Mouse (Mus musculus) gastrocnemius, postnatal 25 days (tissue): ENCODE measurements at regions not wholly inside any gene's neighbourhood (a gene's known extent, or its start where the extent isn't known, plus 50 kb on each side); places are given as distances from the start of the nearest gene placed in this dataset.
"Not testable (repeated sequence)": the region's sequence is repeated elsewhere in the genome, so short reads cannot be mapped to it uniquely, and the experiment has no call there.

ENCODE experiments used
- DNase-seq: peaks from one replicate; pipeline ENCODE4 v3.0.0; 2022

- no peak for DNase-seq
Measured at GRCm38 (mm10) chr14:86197864-86198263, 943.2 kb downstream of the Diaph3 start.

DNA sequence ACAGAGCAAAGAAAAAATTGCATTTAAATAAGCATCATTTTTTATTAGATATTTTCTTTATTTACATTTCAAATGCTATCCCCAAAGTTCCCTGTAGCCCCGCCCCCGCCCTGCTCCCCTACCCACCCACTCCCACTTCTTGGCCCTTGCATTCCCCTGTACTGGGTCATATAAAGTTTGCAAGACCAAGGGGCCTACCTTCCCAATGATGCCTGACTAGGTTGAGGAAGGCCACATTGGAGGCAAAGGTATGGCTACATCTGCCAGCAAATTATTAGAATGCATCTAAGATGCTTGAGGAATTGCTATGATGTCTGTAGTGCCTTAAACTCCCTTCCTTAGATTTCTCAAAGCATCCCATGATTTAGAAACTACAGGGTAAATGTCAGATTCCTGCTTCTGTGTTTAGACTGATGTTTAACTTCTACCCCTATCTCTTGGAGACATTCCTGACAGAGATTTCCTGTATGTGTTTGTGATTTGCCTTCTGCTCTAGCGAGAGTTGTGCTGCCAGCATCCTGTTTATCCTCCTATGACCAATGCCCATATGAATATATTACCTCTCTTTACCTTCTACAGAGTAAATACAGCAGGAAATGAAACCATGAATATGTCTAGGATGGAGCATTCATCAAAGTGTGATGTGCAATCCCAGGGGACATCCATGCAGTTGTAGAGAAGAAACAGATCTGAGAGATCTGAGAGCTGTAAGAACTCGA lies 956.2 kb downstream of the Diaph3 start:
- no peak for DNase-seq

- no peak for DNase-seq
Measured at GRCm38 (mm10) chr14:86178517-86178916, 962.5 kb downstream of the Diaph3 start.

- DNase-seq = no peak
Measured at GRCm38 (mm10) chr14:86171118-86171517, 969.9 kb downstream of the Diaph3 start.

GRCm38 (mm10) chr14:86159151-86159550 lies 981.9 kb downstream of the Diaph3 start:
- DNase-seq = no peak

GRCm38 (mm10) chr14:86154688-86155087 lies 986.3 kb downstream of the Diaph3 start:
- no peak for DNase-seq

- no peak for DNase-seq
Measured at GRCm38 (mm10) chr14:86151276-86151675, 989.8 kb downstream of the Diaph3 start.

DNA sequence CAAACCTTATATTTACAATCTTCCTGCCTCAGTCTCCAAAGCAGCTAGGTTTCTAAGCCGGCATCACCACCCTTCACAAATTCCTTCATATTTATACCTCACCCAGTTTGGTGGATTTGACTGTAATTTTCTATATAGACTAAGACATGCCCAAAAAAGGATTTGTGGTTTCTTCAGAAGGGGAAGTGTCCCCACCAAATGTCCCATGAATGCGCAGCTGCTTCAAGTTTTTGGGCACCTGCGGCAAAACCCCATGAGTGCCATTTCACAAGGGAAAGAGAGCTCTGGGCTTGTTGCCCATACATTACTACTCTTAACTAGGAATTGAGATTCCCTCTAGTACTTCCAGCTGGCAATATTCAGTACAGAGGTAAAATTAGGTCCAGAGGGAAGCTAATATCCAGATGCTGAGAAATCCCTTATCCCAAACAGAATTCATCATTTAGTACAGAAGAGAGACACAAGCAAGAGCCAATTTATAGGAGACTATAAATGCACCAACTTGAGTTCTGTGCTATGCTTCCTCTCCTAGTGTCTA lies 990.6 kb downstream of the Diaph3 start:
- DNase-seq = no peak

- DNase-seq = no peak
Measured at GRCm38 (mm10) chr14:86115254-86116057, 1025.6 kb downstream of the Diaph3 start.

DNA sequence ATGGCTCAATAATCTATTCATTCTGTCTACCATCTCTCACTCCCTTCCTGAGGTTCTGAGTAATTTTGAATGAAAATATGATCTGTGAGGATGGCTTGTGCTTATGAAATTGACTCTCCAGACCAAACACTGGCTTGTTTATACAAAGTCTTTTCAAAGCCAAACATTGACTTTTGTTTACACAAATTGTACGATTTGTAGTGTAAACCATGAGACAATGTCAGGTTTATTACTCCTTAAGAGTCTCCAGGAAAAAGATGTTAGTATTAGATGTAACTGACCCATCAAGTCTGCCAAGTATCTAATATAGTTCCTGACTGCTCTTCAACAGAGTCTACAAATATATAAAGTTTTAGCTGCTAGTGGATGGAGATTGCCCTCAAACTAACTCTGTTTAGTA lies 1039.5 kb downstream of the Diaph3 start:
- no peak for DNase-seq

GRCm38 (mm10) chr14:86070313-86071100 lies 1070.5 kb downstream of the Diaph3 start:
- DNase-seq = no peak

DNA sequence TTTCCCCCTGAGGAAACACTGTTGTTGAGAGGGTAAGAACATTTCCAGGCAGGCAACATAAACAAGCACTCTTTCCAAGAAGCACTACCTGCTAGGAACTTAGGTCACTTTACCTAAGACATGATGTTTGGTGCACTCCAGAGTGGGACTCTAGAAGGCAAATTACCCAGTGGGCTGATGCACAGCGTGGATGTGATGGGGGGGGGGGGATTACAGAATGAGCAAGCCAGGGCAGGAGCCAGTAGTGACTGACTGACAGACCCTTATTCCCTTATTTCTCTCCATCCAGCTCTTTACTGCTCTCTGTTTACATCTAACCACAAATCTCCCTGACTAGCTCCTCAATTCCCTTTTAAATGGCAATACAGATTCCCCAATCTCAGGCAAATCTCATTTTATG lies 1071.7 kb downstream of the Diaph3 start:
- DNase-seq = no peak

DNA sequence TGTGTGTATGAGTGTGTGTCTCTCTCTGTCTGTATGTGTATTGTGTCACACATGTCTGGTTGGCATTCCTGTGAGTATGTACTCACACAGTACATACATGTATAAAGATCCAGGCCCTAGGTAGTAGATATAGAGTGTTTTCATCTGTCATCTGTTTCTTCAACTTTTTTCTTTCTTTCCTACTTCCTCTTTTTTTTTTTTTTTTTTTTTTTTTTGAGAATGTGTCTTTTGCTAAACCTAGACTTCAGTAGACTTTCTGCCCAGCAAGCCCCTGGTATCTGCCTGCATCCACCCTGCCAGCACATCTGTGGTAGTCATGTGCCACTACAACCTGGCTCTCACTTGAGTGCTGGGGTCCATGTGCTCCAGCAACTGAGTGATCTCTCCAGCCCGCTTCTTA lies 1073.3 kb downstream of the Diaph3 start:
- DNase-seq = no peak

DNA sequence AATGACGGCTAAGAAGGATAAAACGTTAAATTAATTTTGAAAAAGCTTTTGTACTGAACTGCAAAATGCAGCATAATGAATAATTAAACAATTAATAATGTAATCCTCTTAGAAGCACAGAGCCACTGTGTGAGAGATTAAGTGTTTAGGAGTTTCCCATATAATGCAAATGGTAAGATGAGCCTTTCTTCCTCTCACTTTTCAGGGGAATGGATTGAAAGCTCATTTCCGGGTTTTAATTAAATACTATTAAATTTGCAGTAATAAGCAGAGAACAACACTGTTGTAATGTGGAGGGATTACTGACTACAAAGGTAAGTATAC lies 1077.5 kb downstream of the Diaph3 start:
- no peak for DNase-seq

DNA sequence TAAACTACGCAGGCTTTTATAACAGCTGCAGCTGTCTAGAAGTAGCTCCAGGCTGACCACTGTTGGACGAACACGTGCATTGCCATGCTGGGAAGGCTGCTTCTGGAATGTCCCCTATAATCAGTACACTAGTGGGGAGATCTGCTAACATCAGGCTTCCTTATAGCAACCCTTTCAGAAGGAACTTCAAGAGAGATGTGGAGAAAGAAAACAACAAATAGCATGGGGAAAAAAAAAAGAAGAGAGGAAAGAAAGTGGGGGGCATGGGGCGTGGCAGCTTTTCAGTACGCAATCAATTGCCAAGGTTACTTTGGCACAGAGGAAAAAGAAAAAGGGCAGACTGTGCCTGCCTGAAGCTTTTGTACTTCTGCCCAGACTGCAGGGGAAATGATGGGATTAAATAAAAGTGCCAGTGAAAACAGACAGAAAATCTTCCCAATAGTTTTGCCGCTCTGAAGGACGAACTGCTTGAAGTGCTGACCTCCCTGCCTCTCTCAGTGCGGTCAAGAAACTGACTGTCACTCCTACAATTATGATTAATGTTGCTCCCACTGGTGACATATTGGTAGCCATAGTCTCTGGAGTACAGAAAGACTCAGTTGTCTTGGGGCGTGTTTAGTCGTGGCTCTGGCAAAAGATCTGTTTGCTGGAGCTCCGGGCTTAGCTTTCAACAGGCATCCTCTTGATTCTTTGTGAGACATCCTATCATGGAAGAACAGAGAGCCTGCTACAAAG lies 1078.0 kb downstream of the Diaph3 start:
- DNase-seq = no peak

DNA sequence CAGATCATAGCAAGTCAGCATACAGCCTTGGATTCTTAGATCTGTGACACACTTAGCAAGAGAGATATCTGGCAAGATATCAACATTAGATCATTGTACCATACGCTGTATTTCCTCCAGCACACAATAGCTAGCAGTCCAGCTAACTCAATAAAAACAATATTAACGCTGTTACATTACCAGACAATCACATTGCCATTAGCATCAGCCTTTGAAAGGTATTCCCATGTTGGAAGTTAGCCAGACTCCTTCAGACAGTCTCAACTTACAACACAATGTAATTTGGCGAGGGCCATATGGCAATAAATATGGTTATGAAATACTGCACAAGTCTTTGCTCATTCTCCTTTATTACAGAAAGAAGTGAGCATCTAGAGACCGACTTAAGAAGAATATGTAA lies 1084.0 kb downstream of the Diaph3 start:
- no peak for DNase-seq

GRCm38 (mm10) chr14:86054668-86055067 lies 1086.4 kb downstream of the Diaph3 start:
- no peak for DNase-seq

GRCm38 (mm10) chr14:86029401-86029800 lies 1111.6 kb downstream of the Diaph3 start:
- DNase-seq = no peak

DNA sequence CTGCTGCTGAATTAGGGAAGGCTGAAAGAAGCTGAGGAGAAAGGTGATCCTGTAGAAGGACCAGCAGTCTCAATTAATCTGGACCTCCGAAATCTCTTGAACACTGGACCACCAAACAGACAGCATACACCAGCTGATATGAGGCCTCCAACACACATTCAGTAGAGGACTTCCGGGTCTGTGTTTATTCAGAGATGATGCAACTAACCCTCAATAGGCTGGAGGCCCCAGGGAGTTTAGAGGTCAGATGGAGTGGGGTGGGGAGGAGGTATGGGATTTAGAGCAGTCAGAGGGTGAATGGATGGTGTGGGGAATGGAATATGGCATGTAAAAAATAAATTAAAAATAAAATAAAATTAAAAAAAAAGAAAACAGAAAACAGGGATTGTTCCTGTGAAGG lies 1123.4 kb downstream of the Diaph3 start:
- not testable (repeated sequence) for DNase-seq
